Mouse (Mus musculus) MEL (cell line): ENCODE measurements around the gene Slc25a12. TPM values are rescaled to one million over a fixed set of nuclear protein-coding genes. Genes with fewer than 3 reads are reported as not detected.

Source experiments
- DNase-seq: peaks from one replicate; pipeline ENCODE4 v3.0.0; 2011; ENCODE audit warnings: low read depth, low spot score
- H3K27ac ChIP-seq: 2 replicates; pipeline ENCODE4 v1.5.1; 2012; ENCODE audit warnings: low read depth, mild to moderate bottlenecking, control low read depth, low read length, moderate library complexity; ENCODE audit not compliant: control insufficient read depth
- H3K27me3 ChIP-seq, 2 experiments: fragments of 150-350 bp in 1 of 2; sonication (generic) in 1 of 2; 2 replicates each; pipeline ENCODE4 v1.6.1; 2012; ENCODE audit warnings: low read length in 2 of 2, mild to moderate bottlenecking in 2 of 2, improper control_type of control experiment in 1 of 2, moderate library complexity in 1 of 2; ENCODE audit not compliant: insufficient read depth in 2 of 2, control insufficient read depth in 1 of 2
- H3K36me3 ChIP-seq, 2 experiments: 2 replicates each; pipeline ENCODE4 v1.6.1; 2012 to 2014; ENCODE audit warnings: low read length in 2 of 2, improper control_type of control experiment in 1 of 2, inconsistent platforms in 1 of 2, mild to moderate bottlenecking in 1 of 2; ENCODE audit not compliant: insufficient read depth in 2 of 2, control insufficient read depth in 1 of 2
- H3K4me1 ChIP-seq, 2 experiments: fragments of 150-350 bp in 1 of 2; sonication (generic) in 1 of 2; 2 replicates each; pipeline ENCODE4 v1.6.1; 2012; ENCODE audit warnings: low read length in 2 of 2, improper control_type of control experiment in 1 of 2, mild to moderate bottlenecking in 1 of 2; ENCODE audit not compliant: insufficient read depth in 2 of 2, control insufficient read depth in 1 of 2
- H3K4me3 ChIP-seq, 2 experiments: fragments of 150-350 bp in 1 of 2; sonication (generic) in 1 of 2; 2 replicates each; pipeline ENCODE4 v1.5.1; 2012; ENCODE audit warnings: low read depth in 2 of 2, low read length in 2 of 2, mild to moderate bottlenecking in 2 of 2, moderate library complexity in 2 of 2, control low read depth in 1 of 2, improper control_type of control experiment in 1 of 2; ENCODE audit not compliant: control insufficient read depth in 1 of 2, insufficient read depth in 1 of 2
- H3K79me2 ChIP-seq: 2 replicates; pipeline ENCODE4 v1.6.1; 2012; ENCODE audit warnings: mild to moderate bottlenecking, low read length, moderate library complexity; ENCODE audit not compliant: control insufficient read depth, poor library complexity, insufficient read depth
- H3K9ac ChIP-seq: 2 replicates; pipeline ENCODE4 v1.6.1; 2012; ENCODE audit warnings: low read depth, mild to moderate bottlenecking, control low read depth, low read length, moderate library complexity; ENCODE audit not compliant: control insufficient read depth, poor library complexity, severe bottlenecking
- H3K9me3 ChIP-seq: fragments of 150-350 bp; sonication (generic); replicated peaks from 2 replicates; pipeline ENCODE4 v1.6.1; 2012; ENCODE audit warnings: mild to moderate bottlenecking, low read length, improper control_type of control experiment, moderate library complexity; ENCODE audit not compliant: insufficient read depth
- EP300 ChIP-seq, 2 experiments: IDR thresholded peaks; 2 replicates each; pipeline ENCODE4 v1.6.1; 2011; ENCODE audit warnings: improper control_type of control experiment in 2 of 2, low read length in 2 of 2, low read depth in 1 of 2, mild to moderate bottlenecking in 1 of 2
- GABPA ChIP-seq: IDR thresholded peaks from 2 replicates; pipeline ENCODE4 v1.6.1; 2012; ENCODE audit warnings: low read depth, mild to moderate bottlenecking, inconsistent platforms, low read length, improper control_type of control experiment, moderate library complexity
- HCFC1 ChIP-seq: IDR thresholded peaks from 2 replicates; pipeline ENCODE4 v1.6.1; 2012; ENCODE audit warnings: low read depth, mild to moderate bottlenecking, inconsistent platforms, low read length, improper control_type of control experiment, moderate library complexity
- KAT2A ChIP-seq: conservative IDR thresholded peaks from 2 replicates; pipeline ENCODE4 v1.6.1; 2012; ENCODE audit warnings: low read depth, low read length, improper control_type of control experiment, inconsistent platforms
- MAFK ChIP-seq: IDR thresholded peaks from 2 replicates; pipeline ENCODE4 v1.6.1; 2011; ENCODE audit warnings: low read depth, mild to moderate bottlenecking, low read length, improper control_type of control experiment, borderline replicate concordance
- MAZ ChIP-seq: IDR thresholded peaks from 2 replicates; pipeline ENCODE4 v1.6.1; 2012; ENCODE audit warnings: low read depth, mild to moderate bottlenecking, inconsistent platforms, low read length, improper control_type of control experiment
- MYB ChIP-seq: IDR thresholded peaks from 2 replicates; pipeline ENCODE4 v1.6.1; 2011; ENCODE audit warnings: mild to moderate bottlenecking, low read depth, low read length, improper control_type of control experiment
- NELFE ChIP-seq: IDR thresholded peaks from 2 replicates; pipeline ENCODE4 v1.6.1; 2011; ENCODE audit warnings: low read depth, low read length, improper control_type of control experiment
- NRF1 ChIP-seq: IDR thresholded peaks from 2 replicates; pipeline ENCODE4 v1.6.1; 2014; ENCODE audit warnings: low read depth, mild to moderate bottlenecking, inconsistent platforms, low read length, improper control_type of control experiment, moderate library complexity; ENCODE audit not compliant: poor library complexity, insufficient read depth, severe bottlenecking
- POLR2AphosphoS2 ChIP-seq: IDR thresholded peaks from 2 replicates; pipeline ENCODE4 v1.6.1; 2011; ENCODE audit warnings: low read length, improper control_type of control experiment
- POLR2AphosphoS5 ChIP-seq: IDR thresholded peaks from 2 replicates; pipeline ENCODE4 v1.6.1; 2012; ENCODE audit warnings: low read depth, borderline replicate concordance, mild to moderate bottlenecking, inconsistent platforms, low read length, moderate library complexity, mixed read lengths
- TBP ChIP-seq: IDR thresholded peaks from 2 replicates; pipeline ENCODE4 v1.8.0; 2011; ENCODE audit warnings: low read depth, low read length, improper control_type of control experiment
- USF1 ChIP-seq: IDR thresholded peaks from 2 replicates; pipeline ENCODE4 v1.6.1; 2014; ENCODE audit warnings: low read depth, mild to moderate bottlenecking, inconsistent platforms, low read length, improper control_type of control experiment, moderate library complexity
- USF2 ChIP-seq, 2 experiments: IDR thresholded peaks; 2 replicates each; pipeline ENCODE4 v1.6.1; 2011 to 2012; ENCODE audit warnings: improper control_type of control experiment in 2 of 2, low read length in 2 of 2, borderline replicate concordance in 1 of 2, inconsistent platforms in 1 of 2, low read depth in 1 of 2, mild to moderate bottlenecking in 1 of 2; ENCODE audit not compliant: insufficient read depth in 1 of 2
- polyA plus RNA-seq, 2 experiments: library from polyadenylated mRNA; stranded (reverse) in 1 of 2; unstranded in 1 of 2; fragments of >175 nt in 1 of 2; fragments of >200 nt in 1 of 2; gene quantifications; 2 replicates each; pipeline versions ENCODE4 v1.2.1 to v1.2.4; 2012; ENCODE audit warnings: low replicate concordance in 2 of 2, low read depth in 1 of 2; ENCODE audit not compliant: insufficient read length in 2 of 2, insufficient read depth in 1 of 2, missing spikeins in 1 of 2
- total RNA-seq: library from RNA; depleted of rRNA; stranded (reverse); fragments of 300-350 nt; gene quantifications from 2 replicates; pipeline ENCODE4 v1.2.3, GENCODE M21; 2012

Slc25a12 gene
- total and polyA plus RNA-seq, 3 experiments: 63.2 to 98.6 TPM; not detected in 1

GRCm38 (mm10) chr2:71293983-71294382 lies 73.6 kb downstream of the Slc25a12 start:
- no peak for DNase-seq
- Histone ChIP-seq H3K9ac (no peak overlapping the region), H3K79me2 (no peaks in the 10 kb centered on the region), H3K27ac (no peak overlapping the region), H3K36me3 (no peaks in the 10 kb centered on the region; a peak in 2 of 4 replicates), H3K27me3 (no peaks in the 10 kb centered on the region), H3K9me3 (no peaks in the 10 kb centered on the region), H3K4me1 (peaks cover 0 to 3% of the 10 kb centered on the region in 2 experiments; a peak in 1 of 4 replicates), H3K4me3 (no peak overlapping the region)
- TF ChIP-seq POLR2AphosphoS2: no peak
- TF ChIP-seq NRF1: no peak
- no peak for TF ChIP-seq POLR2AphosphoS5
- no peak for TF ChIP-seq USF1
- TF ChIP-seq TBP: no peak

- peaks cover 0 to 3% of the 10 kb centered on the region in 2 experiments; a peak in 1 of 4 replicates for H3K4me1 ChIP-seq
- H3K27ac ChIP-seq: no peak overlapping the region
- no peak for DNase-seq
- H3K27me3 ChIP-seq: no peaks in the 10 kb centered on the region
- no peaks in the 10 kb centered on the region for H3K79me2 ChIP-seq
- H3K9ac ChIP-seq: no peak overlapping the region
- no peak for TF ChIP-seq MAZ
- no peak for TF ChIP-seq NELFE
- TF ChIP-seq MYB: no peak
- TF ChIP-seq USF2 (IDR thresholded peaks at IDR 0.05; ENCODE audit: borderline replicate concordance in 1 of 2, insufficient read depth in 1 of 2, low read depth in 1 of 2, low read length in 2 of 2): no peak
- TF ChIP-seq EP300 (IDR thresholded peaks at IDR 0.05; ENCODE audit: low read depth in 1 of 2, low read length in 2 of 2): no peak
- no peak for TF ChIP-seq KAT2A
- TF ChIP-seq GABPA: no peak
- no peak for TF ChIP-seq HCFC1
- no peak for TF ChIP-seq MAFK
- H3K9me3 ChIP-seq: no peaks in the 10 kb centered on the region
- H3K4me3 ChIP-seq: no peak overlapping the region
- no peaks in the 10 kb centered on the region; a peak in 2 of 4 replicates for H3K36me3 ChIP-seq
These were observed 76.0 kb downstream of the Slc25a12 start for GRCm38 (mm10) chr2:71291566-71291965.
